Mouse (Mus musculus): ENCODE data around the gene Pde1c.

GRCm38 (mm10) chr6:56551022-56551421, 17.9 kb downstream of the Pde1c start:
- TF ChIP-seq CTCF (IDR thresholded peaks at IDR 0.05; ENCODE audit: control insufficient read depth, insufficient read depth, low read length) (no peak), POLR2A (IDR thresholded peaks at IDR 0.05; ENCODE audit: borderline replicate concordance, control insufficient read depth, low read depth, low read length) (no peak)
